Mouse (Mus musculus) midbrain, embryonic 15.5 days (tissue): ENCODE measurements around the gene Med8. TPM values are rescaled to one million over a fixed set of nuclear protein-coding genes. Genes with fewer than 3 reads are reported as not detected.

ENCODE experiments used
- ATAC-seq: fragments of 200-750 bp; cut with Nextera tagmentation; replicated peaks from 2 replicates; pipeline ENCODE4 v1.8.0; 2017; ENCODE audit warnings: moderate TSS enrichment
- H3K27ac ChIP-seq: fragments of 300-500 bp; sonication (generic); 2 replicates; pipeline ENCODE4 v1.5.1; 2015; ENCODE audit warnings: mild to moderate bottlenecking, inconsistent platforms
- H3K27me3 ChIP-seq: fragments of 300-500 bp; sonication (generic); replicated peaks from 2 replicates; pipeline ENCODE4 v1.6.1; 2015; ENCODE audit warnings: inconsistent platforms
- H3K36me3 ChIP-seq: fragments of 300-500 bp; sonication (generic); replicated peaks from 2 replicates; pipeline ENCODE4 v1.6.1; 2015; ENCODE audit warnings: inconsistent platforms
- H3K4me1 ChIP-seq: fragments of 300-500 bp; sonication (generic); 2 replicates; pipeline ENCODE4 v1.6.1; 2015; ENCODE audit warnings: inconsistent platforms
- H3K4me2 ChIP-seq: fragments of 300-500 bp; sonication (generic); 2 replicates; pipeline ENCODE4 v1.6.1; 2015; ENCODE audit warnings: inconsistent platforms, mild to moderate bottlenecking, moderate library complexity
- H3K4me3 ChIP-seq: fragments of 300-500 bp; sonication (generic); 2 replicates; pipeline ENCODE4 v1.5.1; 2015; ENCODE audit warnings: mild to moderate bottlenecking, inconsistent platforms
- H3K9ac ChIP-seq: fragments of 300-500 bp; sonication (generic); 2 replicates; pipeline ENCODE4 v1.6.1; 2015; ENCODE audit warnings: mild to moderate bottlenecking, inconsistent platforms
- H3K9me3 ChIP-seq: fragments of 300-500 bp; sonication (generic); 2 replicates; pipeline ENCODE4 v1.6.1; 2016; ENCODE audit warnings: inconsistent platforms
- WGBS: fragments of 180-500 bp; shearing (Covaris S2); methylation state at CpG from one replicate; pipeline ENCODE4 v1.1.7; 2015; ENCODE audit warnings: mixed read lengths; 5-methylcytosine and 5-hydroxymethylcytosine counted together
- polyA plus RNA-seq: library from polyadenylated mRNA; unstranded; fragments of >200 nt; fragmentation: Nextera tagmentation; extraction: Ambion mirVana; gene quantifications from 2 replicates; pipeline ENCODE4 v1.2.1, GENCODE M21; 2015

Med8 gene
- polyA plus RNA-seq, 1 experiment from 2014 or later = 96.7 TPM

DNA sequence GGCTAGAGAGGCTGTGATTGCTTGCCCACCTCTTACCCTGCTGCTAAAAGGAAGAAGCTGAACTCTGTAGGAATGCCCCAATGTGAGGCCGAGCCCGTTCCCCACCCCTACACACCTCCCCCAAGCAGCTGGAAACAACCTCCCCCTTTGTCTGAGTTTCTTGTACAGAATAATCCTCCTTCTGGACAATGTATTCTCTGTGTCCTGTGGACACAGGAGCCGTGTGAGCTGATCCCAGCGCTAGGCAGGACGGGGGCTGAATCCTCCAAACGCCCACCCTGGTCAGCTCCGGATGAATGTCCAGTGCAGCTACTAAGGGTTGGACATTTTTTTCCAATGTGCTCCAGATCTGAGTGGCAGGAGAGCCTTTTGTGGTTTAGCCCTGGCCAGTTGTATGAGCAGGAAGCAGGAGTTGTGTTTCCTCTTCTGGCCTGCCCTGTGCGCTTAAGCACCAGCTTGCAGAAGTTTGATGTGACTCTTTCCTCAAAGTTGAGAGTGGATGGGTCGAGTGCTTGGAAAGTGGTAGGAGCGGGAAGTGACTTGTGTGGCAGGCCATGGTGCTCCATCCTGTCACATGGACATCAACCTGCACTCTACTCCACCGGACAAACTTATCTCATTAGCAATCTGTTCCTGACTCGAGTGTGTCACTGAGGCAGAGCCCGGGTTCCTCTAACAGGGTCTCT lies 8.1 kb downstream of the Med8 start:
- Histone ChIP-seq H3K4me2 (no peak overlapping the region), H3K27ac (no peak overlapping the region), H3K9ac (no peak overlapping the region), H3K9me3 (no peaks in the 10 kb centered on the region), H3K27me3 (no peaks in the 10 kb centered on the region), H3K4me1 (no peaks in the 10 kb centered on the region), H3K4me3 (no peak overlapping the region), H3K36me3 (peaks cover 55% of the 10 kb centered on the region)
- 78% methylated on average over 13 of the region's 13 CpGs for WGBS
- no peak for ATAC-seq

DNA sequence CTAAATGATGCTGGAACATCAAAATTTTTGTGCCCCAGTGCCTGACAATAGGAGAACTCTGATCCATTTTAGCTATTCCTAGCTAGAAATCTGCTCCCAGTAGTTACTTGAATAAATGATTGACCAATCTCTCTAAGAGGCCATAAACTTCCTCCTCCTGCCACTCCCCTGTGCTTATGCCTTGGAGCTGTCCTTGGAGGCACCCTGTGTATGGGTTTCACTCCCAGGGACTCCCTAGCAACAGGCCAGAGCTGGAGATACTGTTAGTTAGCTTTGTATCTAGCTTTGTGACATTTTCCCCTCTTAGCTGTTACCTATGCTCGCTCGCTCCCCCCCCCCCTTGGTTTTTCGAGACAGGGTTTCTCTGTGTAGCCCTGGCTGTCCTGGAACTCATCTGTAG lies 12.2 kb downstream of the Med8 start:
- Histone ChIP-seq H3K27me3 (no peaks in the 10 kb centered on the region), H3K4me1 (no peaks in the 10 kb centered on the region), H3K36me3 (peaks cover 16% of the 10 kb centered on the region; the same call in 1 of the 2 replicates), H3K9ac (no peak overlapping the region), H3K4me2 (no peak overlapping the region), H3K9me3 (no peaks in the 10 kb centered on the region), H3K4me3 (no peak overlapping the region), H3K27ac (no peak overlapping the region)
- no peak for ATAC-seq
- 94% methylated on average over 3 of the region's 3 CpGs for WGBS

DNA sequence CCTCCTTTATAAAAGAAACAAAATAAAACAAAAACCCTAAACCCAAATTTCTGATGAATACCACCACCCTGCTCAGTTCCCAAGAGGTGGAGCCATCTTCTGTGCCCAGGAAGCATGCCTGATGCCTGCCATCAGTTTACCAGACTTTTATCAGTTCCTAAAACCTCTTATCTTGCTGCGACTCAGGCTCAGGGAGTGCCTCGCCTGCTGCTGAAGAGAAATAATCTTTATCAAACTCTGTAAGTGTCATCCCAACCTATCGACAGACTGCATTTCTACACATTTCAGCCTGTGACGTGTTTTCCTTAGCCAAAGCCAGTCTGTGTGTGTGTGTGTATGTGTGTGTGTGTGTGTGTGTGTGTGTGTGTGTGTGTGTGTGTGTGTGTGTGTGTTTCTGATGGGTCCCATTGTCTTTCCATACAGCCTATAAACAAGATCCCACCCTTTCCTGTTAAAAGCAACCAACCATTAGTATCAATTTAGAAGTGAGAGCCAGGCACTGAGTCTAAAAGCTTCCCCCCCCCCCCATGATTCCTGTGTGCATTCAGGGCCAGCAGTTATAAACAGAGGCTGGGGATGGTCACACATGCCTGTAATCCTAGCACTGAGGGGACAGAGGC lies 15.5 kb downstream of the Med8 start:
- 84% methylated on average over 4 of the region's 4 CpGs for WGBS
- H3K36me3 ChIP-seq = peaks cover 10% of the 10 kb centered on the region; the same call in 1 of the 2 replicates
- H3K9ac ChIP-seq = no peak overlapping the region
- no peak for ATAC-seq
- H3K4me2 ChIP-seq = no peak overlapping the region
- H3K27me3 ChIP-seq = no peaks in the 10 kb centered on the region
- H3K27ac ChIP-seq = no peak overlapping the region
- H3K4me3 ChIP-seq = no peak overlapping the region
- H3K9me3 ChIP-seq = no peaks in the 10 kb centered on the region
- H3K4me1 ChIP-seq = peaks cover 18% of the 10 kb centered on the region

DNA sequence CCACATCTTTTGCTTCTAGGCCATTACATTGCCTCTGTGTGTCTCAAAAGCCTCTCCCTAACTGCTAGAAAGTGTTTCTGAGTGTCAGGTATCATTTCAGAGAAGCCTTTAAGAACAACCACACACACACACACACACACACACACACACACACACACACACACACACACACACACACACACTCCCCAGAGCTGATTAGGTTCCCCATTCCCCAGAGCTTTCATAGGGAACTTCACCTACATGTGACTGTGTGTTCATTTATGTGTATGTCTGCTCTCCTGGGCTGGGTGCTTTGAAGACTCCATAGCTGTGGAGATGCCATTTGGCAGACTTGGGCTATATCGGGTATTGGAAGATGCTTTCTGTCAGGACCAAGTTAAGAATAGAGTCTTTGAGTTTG lies 16.2 kb downstream of the Med8 start:
- ATAC-seq = no peak
- H3K4me2 ChIP-seq = no peak overlapping the region
- H3K9ac ChIP-seq = no peak overlapping the region
- peaks cover 18% of the 10 kb centered on the region for H3K4me1 ChIP-seq
- 100% methylated on average over 1 of the region's 1 CpGs for WGBS
- H3K36me3 ChIP-seq = peaks cover 6% of the 10 kb centered on the region; the same call in 1 of the 2 replicates
- H3K27ac ChIP-seq = no peak overlapping the region
- no peaks in the 10 kb centered on the region for H3K27me3 ChIP-seq
- no peaks in the 10 kb centered on the region for H3K9me3 ChIP-seq
- no peak overlapping the region for H3K4me3 ChIP-seq

DNA sequence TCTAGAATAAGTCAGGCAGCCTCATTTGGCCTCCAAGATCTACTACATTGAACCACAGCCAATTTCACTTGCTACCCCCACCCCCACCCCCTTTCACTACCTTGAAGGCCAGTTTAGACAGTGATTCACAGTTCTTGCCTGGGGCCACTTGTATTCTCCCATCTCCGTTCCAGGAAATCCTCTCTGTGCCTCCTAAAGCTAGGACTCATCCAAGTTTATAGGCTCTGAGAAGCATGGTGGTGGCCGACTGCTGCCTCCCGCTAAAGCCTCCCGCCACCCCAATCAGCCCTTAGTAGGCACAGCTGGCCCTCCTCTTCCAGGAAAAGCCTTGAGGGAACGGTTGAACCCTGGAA lies 18.3 kb downstream of the Med8 start:
- WGBS = under 1% methylated on average over 5 of the region's 5 CpGs
- no peaks in the 10 kb centered on the region; the same call in 1 of the 2 replicates for H3K36me3 ChIP-seq
- H3K9ac ChIP-seq = peak overlapping the region; percentile 65
- peak overlapping the region; percentile 62 for H3K27ac ChIP-seq
- peak; percentile 55 for ATAC-seq
- no peaks in the 10 kb centered on the region for H3K9me3 ChIP-seq
- H3K4me1 ChIP-seq = peaks cover 18% of the 10 kb centered on the region
- peak overlapping the region; percentile 43 for H3K4me3 ChIP-seq
- no peaks in the 10 kb centered on the region for H3K27me3 ChIP-seq
- peak overlapping the region; percentile 68 for H3K4me2 ChIP-seq

DNA sequence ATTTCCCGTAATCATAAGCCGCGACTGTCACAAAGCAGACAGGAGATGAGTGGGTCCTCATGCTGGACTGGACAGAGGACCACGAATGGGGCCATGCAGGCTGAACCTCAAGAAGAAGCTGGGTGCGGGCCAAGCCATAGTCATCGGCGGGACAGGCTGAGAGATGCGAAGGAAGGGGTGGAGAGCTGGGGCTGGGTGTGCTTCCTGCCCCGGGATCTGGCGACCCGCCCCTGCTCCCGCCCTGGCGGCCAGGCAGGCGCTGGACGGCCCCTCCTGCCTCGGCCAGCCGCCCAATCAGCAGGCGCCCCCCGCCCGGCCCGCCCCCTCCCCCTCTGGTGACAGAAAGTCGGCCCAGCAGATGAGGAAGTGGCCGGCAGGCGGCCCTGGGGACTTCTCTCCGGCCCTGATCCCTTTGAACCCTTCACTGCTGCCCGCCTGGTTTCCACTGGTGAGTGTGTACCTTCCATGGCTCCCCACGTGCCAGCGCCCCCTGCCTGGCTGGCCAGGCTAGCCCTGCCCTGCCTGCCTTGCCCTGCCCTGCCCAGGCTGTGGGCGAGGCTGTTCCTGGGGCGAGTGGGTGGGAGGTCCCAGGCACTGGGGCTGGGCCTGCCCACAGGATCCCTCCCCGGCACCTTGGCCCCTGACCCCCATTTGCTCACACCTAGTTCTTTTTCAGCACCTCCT lies 18.8 kb downstream of the Med8 start, which contains the start of gene Elovl1:
Gene Elovl1, plus strand, starts transcription at position 326 of the 684 bp plus-strand sequence.
- Histone ChIP-seq H3K4me3 (peak within 1 kb of the TSS; percentile 43), H3K4me2 (peak within 1 kb of the TSS; percentile 68), H3K9ac (peak within 1 kb of the TSS; percentile 65), H3K4me1 (peaks cover 18% of the 10 kb centered on the region), H3K27ac (peak within 1 kb of the TSS; percentile 62), H3K36me3 (0 out of 2 replicates have a peak, but pooled peaks cover 1% of the 10 kb centered on the region), H3K9me3 (no peaks in the 10 kb centered on the region), H3K27me3 (no peaks in the 10 kb centered on the region)
- ATAC-seq = peak; percentile 91
- under 1% methylated on average over 29 of the region's 31 CpGs for WGBS

DNA sequence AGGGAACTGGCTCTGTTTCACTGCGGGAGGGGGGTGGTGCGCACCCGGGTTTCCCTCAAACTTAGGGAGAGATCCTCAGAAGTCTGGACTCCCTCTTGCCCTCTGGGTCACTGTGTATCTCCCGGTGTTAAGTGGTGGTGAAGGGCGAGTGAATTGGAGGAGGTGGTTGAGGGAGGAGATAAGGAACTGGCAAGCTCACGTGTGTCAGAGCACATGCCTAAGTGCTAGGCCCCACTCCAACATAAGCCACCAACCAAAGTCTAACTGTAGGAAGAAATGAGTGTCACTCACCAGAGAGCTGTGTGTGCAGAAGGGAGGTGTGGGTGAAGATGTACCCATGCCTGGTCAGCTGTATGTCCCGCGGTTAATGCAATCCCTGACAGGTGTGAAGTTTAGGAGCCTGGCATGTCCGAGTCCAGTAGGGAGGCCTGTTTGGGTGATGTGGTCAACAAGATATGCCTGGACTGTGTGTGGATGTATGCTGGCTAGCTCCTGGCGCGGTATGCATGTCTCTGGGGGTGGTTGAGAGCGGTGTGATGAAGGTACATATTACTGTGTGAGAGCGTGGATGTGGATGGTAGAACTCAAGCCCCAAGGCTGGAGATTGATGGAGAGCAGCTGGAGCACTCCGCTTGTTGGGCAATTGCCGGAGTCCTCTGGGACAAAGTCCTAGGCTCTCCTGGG lies 19.5 kb downstream of the Med8 start:
- Histone ChIP-seq H3K4me3 (peak overlapping the region; percentile 43), H3K9me3 (no peaks in the 10 kb centered on the region), H3K4me1 (peaks cover 18% of the 10 kb centered on the region), H3K27ac (peak overlapping the region; percentile 62; the same call in 1 of the 2 replicates), H3K4me2 (peak overlapping the region; percentile 68), H3K27me3 (no peaks in the 10 kb centered on the region), H3K9ac (peak overlapping the region; percentile 65), H3K36me3 (0 out of 2 replicates have a peak, but pooled peaks cover 4% of the 10 kb centered on the region)
- 53% methylated on average over 15 of the region's 15 CpGs for WGBS
- ATAC-seq = peak; percentile 34

DNA sequence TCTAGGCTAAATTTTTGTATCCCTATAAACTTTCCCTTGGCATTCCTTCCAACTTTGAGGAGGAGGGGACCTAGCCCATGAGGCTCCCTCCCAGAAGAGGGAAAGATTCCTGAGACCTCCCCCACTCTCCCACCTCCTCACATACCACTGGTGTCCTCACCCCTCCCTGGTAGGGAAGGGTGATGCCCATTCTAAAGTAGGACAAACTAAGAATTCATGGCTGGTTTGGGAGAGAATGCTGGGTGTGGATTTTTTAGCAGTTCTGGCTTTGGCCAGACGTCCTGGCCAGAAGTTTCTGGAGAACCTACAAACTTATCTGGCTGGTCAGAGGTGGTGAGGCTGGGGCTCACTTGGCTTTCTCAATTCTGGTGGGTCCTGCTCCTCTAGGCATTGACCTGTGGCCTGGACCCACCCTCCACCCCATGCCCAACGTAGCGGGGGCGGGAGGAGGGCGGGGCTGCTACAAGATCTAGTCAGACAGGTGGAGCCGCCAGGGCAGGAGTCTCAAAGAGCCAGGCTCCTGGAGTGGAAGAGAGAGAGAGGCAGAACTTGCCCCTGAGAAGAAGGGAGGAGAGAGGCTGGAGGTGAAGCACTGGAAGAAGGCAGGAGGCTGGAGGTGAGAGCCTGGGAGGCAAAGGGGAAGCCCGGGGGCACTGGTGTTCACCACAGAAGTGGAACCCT lies 20.2 kb downstream of the Med8 start:
- Histone ChIP-seq H3K9me3 (no peaks in the 10 kb centered on the region), H3K4me2 (no peak overlapping the region), H3K27ac (no peak overlapping the region), H3K36me3 (0 out of 2 replicates have a peak, but pooled peaks cover 4% of the 10 kb centered on the region), H3K9ac (no peak overlapping the region), H3K4me3 (no peak overlapping the region), H3K27me3 (no peaks in the 10 kb centered on the region), H3K4me1 (peaks cover 18% of the 10 kb centered on the region)
- no peak for ATAC-seq
- WGBS = 60% methylated on average over 7 of the region's 7 CpGs

DNA sequence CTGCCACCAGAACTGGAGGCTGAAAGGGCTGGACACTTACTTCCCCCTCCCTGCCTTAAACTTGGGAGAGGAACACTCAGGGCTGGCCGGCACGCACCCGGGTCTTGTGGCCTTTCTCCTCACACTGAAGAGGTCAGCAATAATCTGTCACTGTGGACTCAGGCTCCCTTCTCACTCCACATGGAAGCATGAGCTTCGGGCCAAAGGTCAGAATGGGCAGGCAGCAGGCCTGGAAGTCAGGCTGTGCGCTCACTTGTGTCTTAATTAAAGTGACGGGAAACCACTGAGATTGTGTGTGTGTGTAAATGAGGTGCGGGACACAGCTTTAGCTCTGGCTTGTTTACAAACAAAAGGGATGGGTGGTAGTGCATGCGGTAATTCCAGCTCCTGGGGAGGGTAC lies 23.2 kb downstream of the Med8 start:
- H3K4me2 ChIP-seq = no peak overlapping the region
- peaks cover 37% of the 10 kb centered on the region for H3K4me1 ChIP-seq

DNA sequence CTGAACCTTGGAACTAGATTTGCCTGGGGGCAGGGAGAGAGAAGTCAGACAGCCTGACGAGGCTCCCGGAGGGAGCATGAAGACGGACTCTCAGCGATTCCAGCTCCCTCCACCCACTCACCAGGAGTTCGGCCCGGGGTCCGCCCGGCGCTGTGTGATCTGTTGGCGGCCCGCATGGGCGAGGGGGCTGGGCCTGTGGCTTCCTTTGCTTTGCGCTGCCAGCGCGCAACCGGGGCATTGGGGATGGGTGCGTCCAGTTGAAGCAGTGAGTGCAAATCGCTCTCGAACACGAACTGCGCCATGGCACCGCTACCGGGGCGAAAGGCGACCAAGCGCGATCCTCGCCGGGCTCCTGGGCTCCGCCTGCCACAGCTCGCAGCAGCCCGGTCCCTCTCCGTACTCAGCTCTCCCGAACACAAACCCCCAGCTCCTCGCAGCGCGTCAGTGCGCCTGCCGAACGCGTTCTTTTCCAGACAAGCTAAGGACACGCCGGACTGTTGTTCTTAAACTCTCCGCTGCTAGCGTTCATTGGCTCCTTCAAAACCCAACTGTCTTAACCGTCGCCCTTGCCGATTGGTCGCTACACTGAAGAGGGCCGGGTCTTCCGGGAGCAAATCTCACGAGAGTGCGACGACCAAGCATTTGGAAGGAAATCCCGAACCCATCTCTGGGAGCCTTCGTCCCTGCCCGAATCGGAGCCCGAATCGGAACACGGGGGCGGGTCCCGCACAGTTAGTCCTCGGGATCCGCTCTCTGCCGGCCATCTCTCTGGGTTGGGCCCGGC lies 27.9 kb downstream of the Med8 start, which contains the start of gene Cdc20:
Gene Cdc20, minus strand, starts transcription at position 533 of the 784 bp plus-strand sequence.
- Histone ChIP-seq H3K27me3 (no peaks in the 10 kb centered on the region), H3K27ac (peak within 1 kb of the TSS; percentile 88)
- ATAC-seq = peak; percentile 96

More for the DNA sequence above, 23.2 kb downstream of the Med8 start:
- no peak for ATAC-seq
- H3K9ac ChIP-seq = no peak overlapping the region
- H3K27ac ChIP-seq = no peak overlapping the region
- no peak overlapping the region for H3K4me3 ChIP-seq
- 0 out of 2 replicates have a peak, but pooled peaks cover 4% of the 10 kb centered on the region for H3K36me3 ChIP-seq
- H3K27me3 ChIP-seq = no peaks in the 10 kb centered on the region
- H3K9me3 ChIP-seq = no peaks in the 10 kb centered on the region
- 65% methylated on average over 8 of the region's 8 CpGs for WGBS

DNA sequence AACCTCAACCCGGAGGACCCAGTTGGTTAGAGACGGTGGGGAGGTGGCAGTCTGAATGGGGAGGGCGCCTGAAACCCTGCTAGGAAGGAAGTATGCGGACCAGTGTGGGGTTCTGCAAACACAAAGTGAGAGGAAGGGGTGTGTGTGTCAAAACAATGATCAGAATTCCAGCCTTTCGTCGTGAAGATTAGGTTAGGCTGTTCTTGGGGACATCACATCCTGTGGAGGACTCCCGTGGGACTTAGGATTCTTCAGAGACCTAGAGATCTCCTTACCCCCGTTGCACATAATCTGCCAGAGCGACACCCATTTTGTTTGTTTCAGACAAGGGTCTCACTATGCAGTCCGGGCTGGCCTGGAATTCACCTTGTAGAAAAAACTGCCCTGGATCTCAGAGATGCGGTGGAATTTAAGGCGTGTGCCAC lies 28.7 kb downstream of the Med8 start:
- H3K27me3 ChIP-seq = no peaks in the 10 kb centered on the region
- peak; percentile 32 for ATAC-seq
- no peaks in the 10 kb centered on the region for H3K9me3 ChIP-seq
- peak overlapping the region; percentile 88 for H3K27ac ChIP-seq
- 0 out of 2 replicates have a peak, but pooled peaks cover 3% of the 10 kb centered on the region for H3K36me3 ChIP-seq
- 10% methylated on average over 12 of the region's 12 CpGs for WGBS
- H3K4me3 ChIP-seq = peak overlapping the region; percentile 49
- peaks cover 31% of the 10 kb centered on the region for H3K4me1 ChIP-seq
- H3K9ac ChIP-seq = peak overlapping the region; percentile 70
- H3K4me2 ChIP-seq = peak overlapping the region; percentile 98

More for the DNA sequence above, 27.9 kb downstream of the Med8 start, which contains the start of gene Cdc20:
- under 1% methylated on average over 67 of the region's 67 CpGs for WGBS
- H3K4me1 ChIP-seq = peaks cover 31% of the 10 kb centered on the region
- H3K4me2 ChIP-seq = peak within 1 kb of the TSS; percentile 98
- 0 out of 2 replicates have a peak, but pooled peaks cover 4% of the 10 kb centered on the region for H3K36me3 ChIP-seq
- H3K4me3 ChIP-seq = peak within 1 kb of the TSS; percentile 49
- H3K9me3 ChIP-seq = no peaks in the 10 kb centered on the region
- peak within 1 kb of the TSS; percentile 70 for H3K9ac ChIP-seq
